Mouse (Mus musculus) kidney, adult 11 months (tissue): ENCODE measurements around the gene 9530053A07Rik.
"Not testable (repeated sequence)": the region's sequence is repeated elsewhere in the genome, so short reads cannot be mapped to it uniquely, and the experiment has no call there.

Source experiments
- DNase-seq: peaks from one replicate; pipeline ENCODE4 v3.0.0; 2022

The 9530053A07Rik gene

DNA sequence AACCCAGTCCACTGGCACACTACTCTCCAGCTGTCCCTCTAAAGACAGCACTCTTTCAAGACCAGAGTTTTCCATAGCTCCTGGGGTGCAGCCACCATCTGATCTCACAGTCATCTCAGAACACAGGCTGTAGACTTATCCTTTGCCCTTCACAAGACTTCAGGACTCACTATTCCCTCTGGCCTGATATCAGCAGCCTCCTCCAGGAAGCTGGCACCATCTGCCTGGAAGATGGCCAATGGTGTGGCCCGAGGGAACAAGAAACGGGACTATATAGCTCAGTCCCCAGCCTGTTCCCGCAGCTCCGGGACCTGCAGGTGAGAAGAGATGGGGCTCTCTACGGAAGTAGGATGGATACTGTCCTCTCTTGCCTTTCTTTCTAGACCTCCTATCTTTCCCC, at the start of gene 9530053A07Rik:
9530053A07Rik (plus strand) TSS at position 301 of the 400 bp plus-strand sequence.
- no peak for DNase-seq

DNA sequence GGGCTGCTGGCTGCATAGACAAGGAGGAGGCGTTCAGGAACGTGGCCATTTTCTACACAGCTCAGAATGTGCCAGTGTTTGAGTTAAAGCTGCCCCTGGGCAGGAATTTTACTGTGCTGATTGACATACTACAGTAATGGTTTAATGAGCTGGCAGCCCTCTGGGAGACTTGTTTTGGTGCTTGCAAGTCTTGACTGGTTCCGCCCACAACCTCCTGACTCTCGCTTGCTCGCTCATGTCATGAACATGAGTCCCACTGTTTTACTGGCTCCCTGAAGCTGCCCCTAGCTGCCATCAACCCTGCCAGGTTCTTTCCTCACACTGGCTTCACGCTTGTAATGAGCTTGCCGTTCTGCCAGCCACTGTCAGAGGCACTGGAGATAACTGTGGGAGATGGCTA, 45.1 kb upstream of the 9530053A07Rik start:
- DNase-seq, result peak; percentile 39

GRCm38 (mm10) chr7:28086236-28086635, 43.0 kb upstream of the 9530053A07Rik start:
- DNase-seq, result no peak

GRCm38 (mm10) chr7:28093541-28093940, 35.7 kb upstream of the 9530053A07Rik start:
- DNase-seq, result no peak

DNA sequence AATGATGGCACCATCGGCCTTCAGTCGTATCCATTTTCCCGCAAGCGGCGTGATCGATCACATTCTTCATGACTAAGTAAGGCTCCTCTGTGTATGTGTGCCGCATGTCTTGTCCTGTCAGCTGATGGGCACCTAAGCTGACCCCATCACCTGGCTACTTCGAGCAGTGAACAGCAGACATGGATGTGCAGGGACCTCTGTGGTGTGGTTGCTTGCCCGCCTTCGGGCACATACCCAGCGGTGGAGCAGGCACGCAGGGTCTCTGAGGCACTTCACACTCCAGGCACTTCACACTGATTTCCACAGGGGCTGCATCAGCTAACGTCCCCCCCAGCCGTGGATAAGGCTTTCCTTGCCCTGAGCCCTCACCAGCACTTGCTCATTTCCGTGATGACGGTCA, 30.2 kb upstream of the 9530053A07Rik start:
- DNase-seq, result no peak

GRCm38 (mm10) chr7:28100596-28101590, 28.4 kb upstream of the 9530053A07Rik start:
- DNase-seq, result peak; percentile 28

DNA sequence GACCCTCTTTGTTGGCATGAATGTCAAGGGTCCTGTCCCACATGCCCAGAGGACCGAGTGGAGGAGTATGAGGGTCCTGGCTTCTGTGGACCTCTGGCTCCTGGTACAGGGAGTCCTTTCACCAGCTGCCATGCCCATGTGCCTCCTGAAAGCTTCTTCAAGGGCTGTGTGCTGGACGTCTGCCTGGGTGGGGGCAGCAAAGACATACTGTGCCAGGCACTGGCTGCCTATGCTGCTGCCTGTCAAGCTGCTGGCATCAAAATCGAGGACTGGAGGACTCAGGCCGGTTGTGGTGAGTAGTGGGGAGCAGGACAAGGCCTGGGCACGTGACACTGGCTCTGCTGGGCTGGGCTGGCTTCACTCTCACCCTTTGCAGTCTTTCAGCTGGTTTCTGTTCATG, 26.3 kb upstream of the 9530053A07Rik start:
- not testable (repeated sequence) for DNase-seq

GRCm38 (mm10) chr7:28104670-28105069, 24.6 kb upstream of the 9530053A07Rik start:
- peak; percentile 77 for DNase-seq

DNA sequence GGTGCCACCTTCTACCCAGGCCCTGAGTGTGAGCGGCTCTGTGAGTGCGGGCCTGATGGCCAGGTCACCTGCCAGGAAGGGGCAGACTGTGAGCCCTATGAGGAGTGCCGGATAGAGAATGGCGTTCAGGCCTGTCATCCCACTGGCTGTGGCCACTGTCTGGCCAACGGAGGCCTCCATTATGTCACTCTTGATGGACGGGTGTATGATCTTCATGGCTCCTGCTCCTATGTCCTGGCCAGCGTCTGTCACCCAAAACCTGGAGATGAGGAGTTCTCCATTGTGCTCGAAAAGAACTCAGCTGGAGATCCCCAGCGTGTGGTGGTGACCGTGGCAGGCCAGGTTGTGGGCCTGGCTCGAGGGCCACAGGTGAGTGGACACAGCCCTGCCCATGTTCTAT, 23.0 kb upstream of the 9530053A07Rik start:
- DNase-seq, result no peak

GRCm38 (mm10) chr7:28114648-28115047, 14.6 kb upstream of the 9530053A07Rik start:
- DNase-seq, result no peak

DNA sequence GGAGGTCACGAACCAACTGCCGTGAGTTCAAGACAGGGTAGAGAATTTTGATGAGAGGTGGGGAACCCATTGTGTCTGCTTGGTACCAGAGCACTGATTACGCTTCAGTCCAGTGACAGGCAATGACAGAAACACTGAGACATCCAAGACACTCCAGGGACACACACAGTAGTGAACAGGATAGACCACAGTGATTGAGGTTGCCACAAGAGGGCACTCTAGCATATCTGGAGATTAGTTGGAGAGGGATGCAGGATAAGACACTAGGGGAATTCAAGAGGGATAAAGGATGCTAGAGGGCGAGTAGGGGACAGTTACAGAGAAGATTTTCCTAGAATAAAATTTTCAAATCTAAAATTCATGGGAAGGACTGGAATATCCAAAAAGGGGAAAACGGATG, 8.3 kb downstream of the 9530053A07Rik start:
- no peak for DNase-seq

DNA sequence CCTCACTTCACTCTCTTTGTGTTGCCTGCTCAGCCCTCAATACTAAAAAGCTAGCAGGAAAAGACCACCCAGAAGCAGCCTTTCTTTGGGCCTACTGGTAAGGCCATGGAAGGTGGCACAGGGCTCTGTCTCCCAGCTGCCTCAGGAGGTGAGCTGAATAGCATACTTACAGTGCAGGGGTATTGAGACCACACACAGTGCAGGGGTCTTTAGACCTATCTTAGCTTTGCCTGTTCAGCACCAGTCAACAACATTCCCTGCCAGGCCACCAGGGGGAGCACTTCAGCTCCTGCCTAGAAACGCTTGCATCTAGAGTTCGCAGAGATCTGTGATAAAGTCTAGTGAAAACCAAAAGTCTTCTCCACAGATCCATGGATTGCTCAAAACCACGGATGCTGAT, 19.0 kb downstream of the 9530053A07Rik start:
- DNase-seq, result peak; percentile 30

GRCm38 (mm10) chr7:28149841-28150240, 20.6 kb downstream of the 9530053A07Rik start:
- no peak for DNase-seq

DNA sequence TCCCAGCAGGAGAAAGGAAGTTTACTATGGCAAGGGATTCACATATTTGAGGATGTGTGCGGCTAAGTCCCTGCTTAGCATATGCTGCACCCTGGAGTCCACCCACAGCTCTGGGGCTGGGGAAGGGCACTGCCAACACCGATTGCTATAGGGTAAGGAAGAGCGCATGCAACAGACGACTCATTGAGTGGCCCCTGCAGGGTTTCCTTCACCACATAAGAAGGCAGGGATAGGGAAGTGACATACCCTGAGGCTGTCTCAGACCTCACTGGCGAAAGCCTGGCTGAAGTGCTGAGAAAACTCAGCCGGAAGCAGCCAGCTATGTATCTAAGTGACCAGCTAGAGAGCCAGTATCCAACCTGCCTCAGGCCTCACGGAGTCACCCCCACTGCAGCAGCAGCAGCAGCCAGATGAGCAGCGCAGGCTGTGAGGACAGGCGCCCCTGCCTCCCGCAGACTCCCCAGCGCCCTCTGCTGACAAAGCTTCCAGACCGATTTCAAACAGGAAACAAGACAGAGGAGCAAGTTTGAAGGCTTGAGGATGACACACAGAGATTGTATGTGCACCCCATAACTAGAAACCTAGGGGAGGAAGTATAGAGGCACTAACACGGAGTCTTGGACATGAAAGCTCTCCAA, 22.4 kb downstream of the 9530053A07Rik start:
- no peak for DNase-seq

GRCm38 (mm10) chr7:28153595-28153994, 24.3 kb downstream of the 9530053A07Rik start:
- not testable (repeated sequence) for DNase-seq

GRCm38 (mm10) chr7:28159292-28159691, 30.0 kb downstream of the 9530053A07Rik start:
- DNase-seq, result no peak

DNA sequence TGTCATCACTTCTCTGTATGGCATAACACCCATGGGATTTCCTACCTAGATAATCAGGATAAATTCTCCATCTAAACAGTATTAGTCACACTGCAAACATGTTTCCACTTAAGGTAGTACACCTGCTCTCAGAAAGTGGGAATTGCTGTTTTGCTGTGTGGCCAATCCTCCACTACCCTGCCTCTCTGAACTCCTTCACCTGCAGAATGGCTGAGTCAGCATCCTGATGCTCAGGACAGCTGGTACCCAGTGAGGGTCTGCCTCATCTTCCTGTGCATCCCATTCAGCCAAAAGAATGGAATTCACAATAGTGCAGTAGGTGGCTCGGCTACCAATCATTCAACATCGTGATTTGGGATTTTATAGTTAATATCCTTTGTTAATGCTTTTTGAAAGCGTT, 30.6 kb downstream of the 9530053A07Rik start:
- no peak for DNase-seq

- no peak for DNase-seq
Measured at GRCm38 (mm10) chr7:28161163-28161749, 32.0 kb downstream of the 9530053A07Rik start.

DNA sequence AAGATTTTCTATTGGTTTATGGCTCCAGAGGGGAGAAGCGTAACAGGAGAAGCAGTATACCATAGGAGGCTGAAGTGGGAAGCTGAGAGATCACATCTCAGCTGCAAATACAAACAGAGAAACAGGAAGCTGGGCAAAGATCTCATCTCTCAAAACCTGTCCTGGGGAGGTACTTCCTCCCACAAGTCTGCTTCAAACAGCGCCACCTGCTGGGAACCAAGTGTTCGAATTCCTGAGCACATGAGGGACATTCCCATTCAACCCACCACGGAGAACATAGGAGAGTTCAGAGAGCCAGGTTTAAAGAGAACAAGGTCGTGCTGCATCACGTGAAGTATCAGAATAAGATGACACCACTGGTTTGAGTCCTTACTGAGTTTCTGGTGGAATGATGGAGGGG, 36.1 kb downstream of the 9530053A07Rik start:
- no peak for DNase-seq

DNA sequence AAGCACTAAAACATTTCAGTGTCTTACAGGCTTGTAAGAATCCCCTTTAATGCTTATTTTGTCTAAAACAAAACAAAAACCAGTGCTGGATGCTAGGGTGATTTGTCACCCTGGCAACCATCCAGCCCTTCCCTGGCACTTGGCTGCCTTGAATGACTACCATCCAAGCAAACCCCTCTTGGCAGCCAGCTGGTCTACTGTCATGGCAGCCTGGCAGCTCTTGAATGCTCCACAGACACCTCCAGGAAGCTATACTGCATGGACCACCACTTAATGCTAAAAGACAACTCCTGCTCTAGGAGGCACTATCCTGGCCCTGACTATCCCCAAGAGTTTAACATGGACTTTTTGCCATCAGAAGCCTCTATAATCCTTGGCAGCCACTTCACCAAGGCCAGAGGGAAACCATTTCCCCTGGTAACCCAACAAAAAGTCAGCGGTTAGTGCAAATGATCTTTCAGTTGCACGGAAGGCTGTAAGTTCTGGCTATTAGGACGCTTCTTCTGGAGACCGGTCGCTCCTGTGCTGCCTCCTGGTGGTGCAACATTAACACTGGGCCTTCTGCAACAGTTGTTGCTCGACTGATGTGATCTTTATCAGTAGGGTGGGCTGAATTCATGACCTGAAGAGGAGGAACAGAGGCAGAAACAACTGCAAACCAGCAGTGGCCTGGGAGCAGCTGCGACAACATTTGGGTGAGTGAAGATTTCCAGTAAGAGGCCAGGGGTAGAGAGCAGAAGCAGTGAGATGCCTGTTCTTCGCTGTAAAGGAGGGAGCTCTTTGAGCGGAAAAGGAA, 39.3 kb downstream of the 9530053A07Rik start:
- DNase-seq, result peak; percentile 63

DNA sequence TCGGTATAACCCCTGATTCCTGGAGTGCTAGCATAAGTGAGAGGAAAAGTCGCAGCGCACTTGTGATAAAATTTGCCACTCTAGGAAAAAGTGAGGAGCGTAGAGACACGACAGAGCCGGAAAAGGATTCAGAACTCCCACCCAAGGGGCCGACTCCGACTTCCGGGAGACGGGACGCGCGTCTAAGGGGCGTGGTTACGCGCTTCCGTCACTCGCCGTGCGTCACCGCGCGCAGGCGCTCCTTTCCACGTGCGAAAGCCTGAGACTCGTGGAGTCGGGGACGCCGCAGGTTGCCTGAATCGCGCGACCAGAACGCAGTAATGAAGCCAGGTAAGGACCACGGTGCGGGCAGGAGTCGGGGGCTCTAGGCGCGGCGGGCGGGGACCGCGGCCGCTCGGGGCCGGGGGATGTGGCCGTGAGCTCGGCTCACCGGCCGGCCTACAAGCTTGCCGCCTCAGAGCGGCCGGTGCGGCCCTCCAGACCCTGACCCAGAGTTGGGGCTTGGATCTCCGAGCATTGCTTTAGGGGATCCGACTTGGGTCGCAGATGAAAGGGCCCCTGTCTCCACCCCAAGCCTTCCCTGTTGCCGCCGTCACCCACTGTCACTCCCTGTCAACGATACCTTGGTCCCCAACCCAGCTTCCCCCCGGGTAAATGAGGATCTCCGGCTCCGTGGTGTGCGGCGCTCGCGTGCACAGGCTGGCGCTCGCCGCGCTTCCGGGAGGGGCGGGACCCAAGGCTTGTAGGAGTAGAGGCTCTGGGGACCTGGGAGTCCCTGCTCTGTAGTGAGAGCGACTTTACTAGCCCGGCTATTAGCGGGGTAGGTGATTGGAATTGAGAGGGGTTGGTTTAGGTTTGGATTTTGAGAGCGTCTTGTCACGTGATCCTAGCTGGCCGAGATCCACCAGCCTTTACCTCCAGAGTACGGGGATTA, 40.5 kb downstream of the 9530053A07Rik start, which contains the start of gene Fbl:
Fbl (plus strand) TSS at position 222 of the 934 bp plus-strand sequence.
- DNase-seq, result peak; percentile 86
